Mouse (Mus musculus): ENCODE measurements around the gene Trim46.

GRCm38 (mm10) chr3:89244158-89244981 lies 1.7 kb downstream of the Trim46 start:
- TF ChIP-seq ZNF384 (IDR thresholded peaks at IDR 0.05; ENCODE audit: low read depth, low read length) (no peak), MAFK (IDR thresholded peaks at IDR 0.05; ENCODE audit: insufficient read depth, low read depth, low read length) (no peak)

Measured in ES-E14 (cell line).